Mouse (Mus musculus): ENCODE measurements around the gene Agap2. TPM values are rescaled to one million over a fixed set of nuclear protein-coding genes. Genes with fewer than 3 reads are reported as not detected.

Agap2 gene
- total RNA-seq, 2 experiments from 2014 or later, result 43.3 to 45.9 TPM

DNA sequence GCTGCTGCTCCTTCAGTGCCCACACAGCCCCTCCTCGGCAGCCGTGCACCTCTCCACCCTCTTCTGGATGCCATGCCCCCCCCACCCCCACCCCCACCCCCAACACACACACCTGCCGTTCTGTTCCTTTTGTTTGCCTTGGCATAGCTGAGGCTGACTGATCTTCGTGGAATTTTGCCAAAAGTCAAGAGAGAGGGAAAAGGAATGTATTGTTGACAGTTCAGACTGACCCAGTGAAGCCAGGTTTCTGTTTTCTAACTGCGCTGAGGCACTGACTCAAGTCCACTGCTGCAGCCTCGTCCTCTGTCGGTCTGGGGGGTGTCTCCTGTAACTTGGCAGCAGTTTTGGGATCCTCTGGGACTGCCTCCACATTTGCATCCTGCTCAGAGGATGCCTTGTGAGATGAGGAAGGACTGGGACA, 19.3 kb downstream of the Agap2 start:
- ATAC-seq (replicated peaks; ENCODE audit: low FRiP score, low TSS enrichment, poor library complexity, severe bottlenecking), result no peak

GRCm38 (mm10) chr10:127098514-127098913, 23.4 kb downstream of the Agap2 start:
- ATAC-seq (replicated peaks; ENCODE audit: low FRiP score, low TSS enrichment, poor library complexity, severe bottlenecking), result no peak

DNA sequence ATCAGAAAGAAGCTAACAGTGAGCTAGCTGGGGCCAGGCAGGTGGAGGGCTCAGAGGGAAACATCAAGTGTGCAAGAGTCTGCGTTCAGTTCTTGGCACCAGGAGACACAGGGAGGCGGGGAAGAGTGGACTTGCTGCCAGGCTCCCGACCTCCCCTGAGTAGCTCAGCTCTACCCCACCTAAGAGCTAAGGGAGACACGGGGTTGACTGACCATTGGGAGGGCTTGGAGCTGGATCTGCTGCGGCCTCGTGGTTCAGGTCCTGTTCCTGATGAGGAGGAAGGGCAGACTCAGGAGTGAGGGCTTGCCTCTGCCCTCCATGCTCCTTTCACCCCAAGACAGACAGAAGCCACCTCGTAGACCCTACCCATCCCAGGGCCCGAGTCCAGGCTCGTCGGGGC, 24.1 kb downstream of the Agap2 start:
- ATAC-seq (replicated peaks; ENCODE audit: low FRiP score, low TSS enrichment, poor library complexity, severe bottlenecking), result no peak

DNA sequence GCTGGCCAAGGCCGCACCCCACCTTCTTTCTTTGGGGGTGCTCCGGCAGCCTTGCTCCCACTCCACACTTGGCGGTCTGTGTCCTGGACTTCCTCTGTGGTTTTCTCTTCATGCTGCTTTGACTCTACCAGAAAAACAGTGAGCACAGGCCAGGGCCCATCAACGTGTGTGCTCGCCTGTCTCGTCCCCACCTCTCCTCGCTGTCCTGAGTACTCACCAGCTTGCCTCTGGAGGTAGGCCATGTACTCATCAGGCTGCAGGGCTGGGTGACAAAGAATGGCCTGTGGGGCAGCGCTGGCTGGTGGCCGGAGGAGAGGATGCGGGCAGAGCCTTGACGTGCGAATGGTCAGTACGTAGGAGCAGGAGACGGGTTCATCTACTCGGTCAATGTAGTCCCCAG, 24.8 kb downstream of the Agap2 start:
- 0 out of 2 replicates have a peak, but pooled peaks have one; percentile 20 for ATAC-seq (replicated peaks; ENCODE audit: low FRiP score, low TSS enrichment, poor library complexity, severe bottlenecking)

- ATAC-seq (replicated peaks; ENCODE audit: low FRiP score, low TSS enrichment, poor library complexity, severe bottlenecking), result peak; percentile 58
These were observed 25.3 kb downstream of the Agap2 start for GRCm38 (mm10) chr10:127100414-127100813.

DNA sequence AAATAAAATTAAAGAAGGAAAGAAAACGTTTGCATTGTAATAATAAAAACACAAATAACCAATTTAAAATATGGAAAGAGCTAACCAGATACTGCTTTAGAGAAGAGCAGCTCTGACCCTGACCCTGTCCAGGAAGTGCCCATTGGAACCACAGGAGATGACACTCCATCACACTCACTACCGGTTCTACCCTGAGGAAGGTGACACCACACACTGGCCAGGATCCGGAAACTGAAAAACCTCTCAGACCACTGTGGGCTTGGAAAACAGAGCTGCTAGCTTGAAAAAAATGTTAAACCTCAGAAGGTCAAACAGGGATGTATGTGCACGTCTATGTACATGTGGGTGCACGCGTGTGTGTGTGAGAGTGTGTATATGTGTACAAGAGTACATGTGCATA, 26.1 kb downstream of the Agap2 start:
- ATAC-seq (replicated peaks; ENCODE audit: low FRiP score, low TSS enrichment, poor library complexity, severe bottlenecking), result no peak

DNA sequence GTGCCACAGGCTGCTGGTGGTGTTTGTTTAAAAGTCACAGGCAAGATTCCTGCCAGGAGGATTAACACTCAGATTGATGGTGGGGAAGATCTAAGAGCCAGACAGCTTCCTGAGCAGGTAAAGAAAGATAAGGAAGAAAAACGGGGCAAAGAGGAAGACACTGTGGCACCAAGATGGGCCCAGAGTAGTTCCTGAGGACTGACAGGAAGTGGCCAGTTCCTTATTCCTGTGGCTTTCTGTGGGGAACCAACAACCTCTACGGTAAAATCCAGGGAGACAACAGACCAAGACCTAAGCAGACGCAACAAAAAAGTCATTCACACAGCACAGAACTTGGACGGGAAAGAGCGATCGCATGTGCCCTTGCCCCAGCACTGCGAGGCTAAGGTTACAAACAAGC, 28.5 kb downstream of the Agap2 start:
- no peak for ATAC-seq (replicated peaks; ENCODE audit: low FRiP score, low TSS enrichment, poor library complexity, severe bottlenecking)

GRCm38 (mm10) chr10:127107563-127108261, 32.6 kb downstream of the Agap2 start:
- ATAC-seq (replicated peaks; ENCODE audit: low FRiP score, low TSS enrichment, poor library complexity, severe bottlenecking), result peak; percentile 69

DNA sequence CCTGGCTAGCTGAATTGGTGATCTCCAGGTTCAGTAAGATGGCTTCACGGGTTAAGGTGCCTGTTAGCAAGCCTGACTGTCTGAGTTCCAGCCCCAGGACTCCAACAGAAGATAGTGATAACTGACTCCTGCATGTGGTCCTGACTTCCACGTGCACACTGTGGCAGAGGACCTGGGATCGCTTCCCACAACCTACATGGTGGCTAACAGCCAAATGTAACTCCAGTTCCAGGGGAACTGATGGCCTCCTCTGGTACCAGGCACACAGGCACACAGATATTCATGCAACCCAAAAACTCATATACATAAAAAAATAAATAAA, 33.1 kb downstream of the Agap2 start:
- peak; percentile 53 for ATAC-seq (replicated peaks; ENCODE audit: low FRiP score, low TSS enrichment, poor library complexity, severe bottlenecking)

GRCm38 (mm10) chr10:127111001-127111887, 36.2 kb downstream of the Agap2 start:
- peak; percentile 38; the same call in 1 of the 2 replicates for ATAC-seq (replicated peaks; ENCODE audit: low FRiP score, low TSS enrichment, poor library complexity, severe bottlenecking)

- ATAC-seq (replicated peaks; ENCODE audit: low FRiP score, low TSS enrichment, poor library complexity, severe bottlenecking), result no peak
These were observed 39.3 kb downstream of the Agap2 start for GRCm38 (mm10) chr10:127114408-127114807.

DNA sequence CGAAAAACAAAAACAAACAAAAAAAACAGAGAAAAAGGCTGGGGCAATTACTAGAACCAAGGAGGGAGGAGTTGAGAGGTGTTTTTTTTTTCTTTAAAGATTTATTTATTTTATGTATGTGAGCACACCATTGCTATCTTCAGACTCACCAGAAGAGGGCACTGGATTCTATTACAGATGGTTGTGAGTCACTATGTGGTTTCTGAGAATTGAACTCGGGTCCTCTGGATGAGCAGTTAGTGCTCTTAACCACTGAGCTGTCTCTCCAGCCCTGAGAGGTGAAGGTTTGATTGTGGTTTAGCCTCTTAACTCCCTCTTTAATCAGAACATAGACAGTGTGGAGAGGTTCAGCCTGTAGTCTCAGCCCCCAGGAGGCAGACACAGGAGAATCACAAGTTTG, 40.0 kb downstream of the Agap2 start:
- no peak for ATAC-seq (replicated peaks; ENCODE audit: low FRiP score, low TSS enrichment, poor library complexity, severe bottlenecking)

GRCm38 (mm10) chr10:127118470-127118869, 43.4 kb downstream of the Agap2 start:
- no peak for ATAC-seq (replicated peaks; ENCODE audit: low FRiP score, low TSS enrichment, poor library complexity, severe bottlenecking)

DNA sequence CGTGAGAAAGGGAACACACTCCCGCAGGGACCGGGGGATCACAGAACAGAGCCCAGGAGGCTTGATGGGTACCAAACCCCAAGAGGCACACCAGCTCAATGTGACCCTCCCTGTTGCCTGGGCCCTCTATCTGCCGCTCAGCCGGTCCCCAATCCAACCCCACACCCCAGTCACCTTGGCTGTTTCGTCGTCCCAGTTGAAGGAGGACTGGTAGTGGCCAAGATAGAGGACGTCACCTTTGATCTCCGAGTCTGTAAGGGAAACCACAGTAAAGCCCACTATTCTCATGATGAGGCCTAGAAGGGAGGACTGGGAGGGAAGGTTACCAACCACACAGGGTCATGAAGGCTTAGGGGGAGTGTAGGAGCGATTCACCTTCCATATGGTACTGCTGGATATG, 44.1 kb downstream of the Agap2 start:
- no peak for ATAC-seq (replicated peaks; ENCODE audit: low FRiP score, low TSS enrichment, poor library complexity, severe bottlenecking)

DNA sequence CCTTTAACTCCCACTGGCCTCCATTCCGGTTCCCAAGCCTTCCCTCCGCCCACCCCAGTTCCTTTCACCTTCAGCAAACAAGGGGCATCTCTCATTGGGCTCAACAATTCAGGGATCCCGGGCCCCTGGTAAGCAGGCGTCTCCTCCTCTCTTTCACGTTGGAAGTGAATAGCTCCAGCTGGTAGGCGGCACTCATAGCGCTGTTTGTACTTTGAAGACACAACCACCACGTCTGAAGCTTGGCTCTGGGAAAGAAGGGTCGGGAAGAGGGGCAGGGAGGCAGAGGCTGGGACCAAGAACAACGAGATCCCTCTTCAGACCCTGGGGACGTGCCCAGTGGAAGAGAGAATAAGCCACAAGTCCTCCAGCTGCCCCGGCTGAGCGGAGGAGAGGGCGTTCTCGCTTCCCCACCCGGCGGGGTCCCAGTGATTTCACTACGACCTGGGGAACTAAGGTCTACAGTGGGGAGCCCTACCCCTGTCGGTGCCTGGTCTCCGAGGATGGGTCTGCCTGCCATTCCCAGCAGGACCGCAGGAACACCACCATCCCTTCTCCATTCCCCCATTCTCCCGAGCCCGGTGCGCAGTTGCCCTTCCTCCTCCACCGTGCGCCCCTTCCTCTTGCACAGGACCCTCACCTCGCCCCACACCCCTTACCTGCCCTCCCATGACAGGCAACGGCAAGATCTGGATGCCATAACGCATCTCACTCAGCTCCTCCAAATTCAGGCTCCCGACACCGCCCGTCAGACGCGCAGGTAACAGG, 45.4 kb downstream of the Agap2 start:
- ATAC-seq (replicated peaks; ENCODE audit: low FRiP score, low TSS enrichment, poor library complexity, severe bottlenecking), result no peak

DNA sequence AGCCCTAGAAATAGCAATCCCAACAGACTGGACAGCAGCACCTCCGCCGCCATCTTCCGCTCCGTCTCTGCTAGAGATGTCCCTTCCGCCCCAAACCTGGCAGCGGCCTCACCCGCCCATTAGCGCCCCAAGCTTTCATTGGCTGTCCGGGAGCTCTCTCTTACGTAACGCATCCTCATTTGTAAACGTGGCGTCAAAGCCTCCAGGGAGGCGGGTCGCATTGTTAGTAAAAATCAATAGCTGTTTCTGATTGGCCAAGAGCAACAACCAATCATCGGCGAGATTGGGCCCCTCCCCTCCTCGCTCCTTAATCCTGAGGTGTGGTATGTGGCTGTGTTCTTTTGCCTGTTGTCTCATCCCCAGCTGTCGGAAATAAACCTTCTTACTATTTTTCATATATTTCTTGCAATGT, 46.0 kb downstream of the Agap2 start, which contains the start of gene Os9:
Os9 (minus strand) TSS at position 66 of the 412 bp plus-strand sequence.
- peak; percentile 92 for ATAC-seq (replicated peaks; ENCODE audit: low FRiP score, low TSS enrichment, poor library complexity, severe bottlenecking)

DNA sequence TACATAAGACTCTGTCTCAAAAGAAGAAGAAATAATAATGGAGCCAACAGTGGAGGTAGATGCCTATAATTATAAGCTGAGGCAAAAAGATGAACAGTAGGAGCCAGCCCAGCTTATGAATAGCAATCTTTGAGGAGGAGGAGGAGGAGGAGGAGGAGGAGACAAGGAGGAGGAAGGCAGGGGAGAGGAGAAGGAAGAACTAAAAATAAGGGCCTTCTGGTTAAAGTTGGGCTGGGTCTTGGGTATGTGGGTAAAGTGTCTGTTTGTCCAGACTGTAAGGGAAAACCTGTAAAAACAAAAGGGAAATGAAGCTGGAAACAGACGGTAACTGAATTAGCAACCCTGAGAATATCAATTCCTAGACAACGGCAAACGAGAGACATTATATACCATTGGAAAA, 46.9 kb downstream of the Agap2 start:
- no peak for ATAC-seq (replicated peaks; ENCODE audit: low FRiP score, low TSS enrichment, poor library complexity, severe bottlenecking)

DNA sequence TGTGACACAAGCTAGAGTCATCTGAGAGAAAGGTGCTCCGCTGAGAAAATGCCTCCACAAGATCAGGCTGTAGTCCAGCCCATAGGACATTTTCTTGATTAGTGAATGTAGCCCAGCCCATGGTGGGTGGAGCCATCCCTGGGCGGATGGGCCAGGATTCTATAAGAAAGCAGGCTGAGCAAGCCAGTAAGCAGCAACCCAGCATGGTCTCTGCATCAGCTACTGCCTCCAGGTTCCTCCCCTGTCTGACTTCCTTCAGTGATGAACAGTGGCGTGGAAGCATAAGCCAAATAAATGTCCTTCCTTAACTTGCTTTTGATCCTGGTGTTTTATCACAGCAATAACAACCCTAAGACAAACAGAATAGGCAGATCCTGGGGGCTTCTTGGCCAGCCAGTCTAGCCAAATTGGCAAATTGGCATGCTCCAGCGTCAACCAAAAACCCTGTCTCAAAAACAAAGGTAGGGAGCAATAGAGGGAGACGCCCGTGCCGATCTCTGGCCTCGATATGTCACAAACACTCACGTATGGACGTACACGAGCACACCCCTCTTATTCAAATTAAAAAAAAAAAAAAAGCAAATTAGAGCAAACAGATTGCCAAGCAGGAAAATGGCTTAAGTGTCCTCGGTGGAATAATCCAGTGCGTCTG, 47.8 kb downstream of the Agap2 start:
- peak; percentile 36 for ATAC-seq (replicated peaks; ENCODE audit: low FRiP score, low TSS enrichment, poor library complexity, severe bottlenecking)

- ATAC-seq (replicated peaks; ENCODE audit: low FRiP score, low TSS enrichment, poor library complexity, severe bottlenecking), result peak; percentile 11
These were observed 48.3 kb downstream of the Agap2 start for GRCm38 (mm10) chr10:127123436-127123805.

Data from megakaryocyte-erythroid progenitor cell, adult 5-6 weeks (primary cell).